Mouse (Mus musculus) liver, embryonic 14 days (tissue): Measurements from ENCODE around the gene Ccnc. TPM values are rescaled to one million over a fixed set of nuclear protein-coding genes. Genes with fewer than 3 reads are reported as not detected.

ENCODE experiments used
- polyA plus RNA-seq: library from polyadenylated mRNA; depleted of rRNA; stranded (reverse); fragments of >200 nt; gene quantifications from 2 replicates; pipeline ENCODE4 v1.2.3, GENCODE M21; 2012; rRNA removed

Gene Ccnc
- polyA plus RNA-seq, result 7.2 and 8.1 TPM in 2 replicates

GRCm38 (mm10) chr4:21727615-21728165 is at the start of gene Ccnc:
Gene Ccnc (plus strand): TSS chr4:21727701.

GRCm38 (mm10) chr4:21685595-21686091 is 41.9 kb upstream of the Ccnc start, which contains the start of gene Prdm13:
Gene Prdm13 (minus strand): TSS chr4:21685963.

GRCm38 (mm10) chr4:21766863-21767304 is 39.4 kb downstream of the Ccnc start, which contains the start of the genes Usp45 and Tstd3:
Gene Usp45 (plus strand): TSS chr4:21767156.
Gene Tstd3 (minus strand): TSS chr4:21767212.

Other genes with a start within 250 kb of the Ccnc start
- gene Prdm13, start 41.7 kb upstream of the Ccnc start, polyA plus RNA-seq, result not detected in 2 replicates
- gene Usp45, start 39.5 kb downstream of the Ccnc start, polyA plus RNA-seq, result 10.2 and 13.1 TPM in 2 replicates
- gene Tstd3, start 39.5 kb downstream of the Ccnc start, polyA plus RNA-seq, result 8.5 and 9.2 TPM in 2 replicates
- gene Pnisr, start 119.9 kb downstream of the Ccnc start, polyA plus RNA-seq, result 57.3 and 59.5 TPM in 2 replicates
- gene Coq3, start 152.0 kb downstream of the Ccnc start, polyA plus RNA-seq, result 4.3 and 4.6 TPM in 2 replicates
- 0.05 and 0.10 TPM in 2 replicates for gene Faxc, start 203.6 kb downstream of the Ccnc start, polyA plus RNA-seq